Mouse (Mus musculus) fibroblast of lung, adult 2 months (primary cell): ENCODE measurements around the gene Cstl1.
"Not testable (repeated sequence)": the region's sequence is repeated elsewhere in the genome, so short reads cannot be mapped to it uniquely, and the experiment has no call there.

ENCODE experiments used
- DNase-seq: peaks from one replicate; pipeline ENCODE4 v3.0.0-alpha.2; 2011; ENCODE audit warnings: low read depth

Gene Cstl1

GRCm38 (mm10) chr2:148750058-148750457 is at the start of gene Cstl1:
TSS of gene Cstl1 (plus strand) at chr2:148750358.
- no peak for DNase-seq

- no peak for DNase-seq
These were observed 43.6 kb upstream of the Cstl1 start for GRCm38 (mm10) chr2:148706409-148707201.

- DNase-seq = no peak
These were observed 43.0 kb upstream of the Cstl1 start for GRCm38 (mm10) chr2:148707202-148707530.

- DNase-seq = no peak
These were observed 37.8 kb upstream of the Cstl1 start for GRCm38 (mm10) chr2:148712326-148712725.

GRCm38 (mm10) chr2:148717072-148717471 is 33.1 kb upstream of the Cstl1 start:
- DNase-seq = no peak

GRCm38 (mm10) chr2:148719271-148719995 is 30.7 kb upstream of the Cstl1 start:
- no peak for DNase-seq

- no peak for DNase-seq
These were observed 18.4 kb upstream of the Cstl1 start for GRCm38 (mm10) chr2:148731614-148732326.

- DNase-seq = peak; percentile 91
These were observed 17.7 kb upstream of the Cstl1 start, which contains the start of gene Napb for GRCm38 (mm10) chr2:148732327-148733000. TSS of gene Napb (minus strand) at chr2:148732467.

- DNase-seq = no peak
These were observed 7.2 kb upstream of the Cstl1 start for GRCm38 (mm10) chr2:148743001-148743400.

GRCm38 (mm10) chr2:148743846-148744407 is 6.2 kb upstream of the Cstl1 start:
- DNase-seq = no peak

- DNase-seq = peak; percentile 42
These were observed 2.0 kb downstream of the Cstl1 start for GRCm38 (mm10) chr2:148751893-148752813.

- no peak for DNase-seq
These were observed 4.2 kb downstream of the Cstl1 start for GRCm38 (mm10) chr2:148754310-148754846.

- no peak for DNase-seq
These were observed 13.7 kb downstream of the Cstl1 start for GRCm38 (mm10) chr2:148763648-148764388.

GRCm38 (mm10) chr2:148771397-148771796 is 21.2 kb downstream of the Cstl1 start, which contains the start of gene Cst11:
TSS of gene Cst11 (minus strand) at chr2:148771497.
- DNase-seq = not testable (repeated sequence)

- no peak for DNase-seq
These were observed 31.6 kb downstream of the Cstl1 start, which contains the start of gene 8030411F24Rik for GRCm38 (mm10) chr2:148781709-148782108. TSS of gene 8030411F24Rik (plus strand) at chr2:148782009.

- no peak for DNase-seq
These were observed 39.0 kb downstream of the Cstl1 start, which contains the start of gene Cst12 for GRCm38 (mm10) chr2:148789142-148789541. TSS of gene Cst12 (plus strand) at chr2:148789361.

- DNase-seq = no peak
These were observed 48.3 kb downstream of the Cstl1 start, which contains the start of gene Cst8 for GRCm38 (mm10) chr2:148798485-148798884. TSS of gene Cst8 (plus strand) at chr2:148798785.

- no peak for DNase-seq
These were observed 51.3 kb downstream of the Cstl1 start for GRCm38 (mm10) chr2:148801491-148801921.
